Mouse (Mus musculus) CH12.LX (cell line): ENCODE measurements around the gene Pcsk6.

Experiments used
- CTCF ChIP-seq, 2 experiments: IDR thresholded peaks in 1 of 2; conservative IDR thresholded peaks in 1 of 2; 2 replicates each; pipeline ENCODE4 v1.5.1; 2011 to 2012; ENCODE audit warnings: low read depth in 2 of 2, low read length in 2 of 2, improper control_type of control experiment in 1 of 2, inconsistent platforms in 1 of 2, mild to moderate bottlenecking in 1 of 2, moderate library complexity in 1 of 2
- EP300 ChIP-seq: IDR thresholded peaks from 2 replicates; pipeline ENCODE4 v1.6.1; 2011; ENCODE audit warnings: low read length, improper control_type of control experiment
- HCFC1 ChIP-seq: IDR thresholded peaks from 2 replicates; pipeline ENCODE4 v1.6.1; 2012; ENCODE audit warnings: low read depth, mild to moderate bottlenecking, inconsistent platforms, low read length, improper control_type of control experiment
- MAFK ChIP-seq: IDR thresholded peaks from 2 replicates; pipeline ENCODE4 v1.6.1; 2011; ENCODE audit warnings: low read length, improper control_type of control experiment; ENCODE audit not compliant: insufficient replicate concordance
- NELFE ChIP-seq: IDR thresholded peaks from 2 replicates; pipeline ENCODE4 v1.6.1; 2011; ENCODE audit warnings: low read depth, low read length, improper control_type of control experiment
- ZMIZ1 ChIP-seq: IDR thresholded peaks from 2 replicates; pipeline ENCODE4 v1.6.1; 2012; ENCODE audit warnings: low read depth, mild to moderate bottlenecking, inconsistent platforms, low read length, improper control_type of control experiment

GRCm38 (mm10) chr7:66043552-66044459, 182.3 kb downstream of the Pcsk6 start, which contains the start of gene Gm45213:
- no peak for TF ChIP-seq CTCF (conservative IDR thresholded peaks at IDR 0.05 in 1 of 2, IDR thresholded peaks at IDR 0.05 in 1 of 2; ENCODE audit: low read depth in 2 of 2, low read length in 2 of 2)
- no peak for TF ChIP-seq ZMIZ1
- no peak for TF ChIP-seq MAFK
- no peak for TF ChIP-seq EP300
- no peak for TF ChIP-seq HCFC1
- TF ChIP-seq NELFE = no peak
